Mouse (Mus musculus) CH12.LX (cell line): ENCODE data around the gene Tspan3.

Experiments
- BHLHE40 ChIP-seq: IDR thresholded peaks from 2 replicates; pipeline ENCODE4 v1.6.1; 2011; ENCODE audit warnings: mild to moderate bottlenecking, low read depth, low read length, improper control_type of control experiment
- CTCF ChIP-seq, 2 experiments: IDR thresholded peaks in 1 of 2; conservative IDR thresholded peaks in 1 of 2; 2 replicates each; pipeline ENCODE4 v1.5.1; 2011 to 2012; ENCODE audit warnings: low read depth in 2 of 2, low read length in 2 of 2, improper control_type of control experiment in 1 of 2, inconsistent platforms in 1 of 2, mild to moderate bottlenecking in 1 of 2, moderate library complexity in 1 of 2
- ELF1 ChIP-seq: IDR thresholded peaks from 2 replicates; pipeline ENCODE4 v1.6.1; 2014; ENCODE audit warnings: low read depth, mild to moderate bottlenecking, inconsistent platforms, low read length, improper control_type of control experiment
- EP300 ChIP-seq: IDR thresholded peaks from 2 replicates; pipeline ENCODE4 v1.6.1; 2011; ENCODE audit warnings: low read length, improper control_type of control experiment
- KAT2A ChIP-seq: IDR thresholded peaks from 2 replicates; pipeline ENCODE4 v1.6.1; 2012; ENCODE audit warnings: low read length, improper control_type of control experiment, inconsistent platforms; ENCODE audit not compliant: insufficient replicate concordance
- MAX ChIP-seq: IDR thresholded peaks from 2 replicates; pipeline ENCODE4 v1.6.1; 2011; ENCODE audit warnings: low read length, improper control_type of control experiment
- MEF2A ChIP-seq: IDR thresholded peaks from 2 replicates; pipeline ENCODE4 v1.6.1; 2014; ENCODE audit warnings: low read depth, mild to moderate bottlenecking, inconsistent platforms, low read length, improper control_type of control experiment, borderline replicate concordance
- PAX5 ChIP-seq: IDR thresholded peaks from 2 replicates; pipeline ENCODE4 v1.6.1; 2012; ENCODE audit warnings: low read length, inconsistent platforms, mixed read lengths
- POLR2A ChIP-seq: IDR thresholded peaks from 2 replicates; pipeline ENCODE4 v1.6.1; 2011; ENCODE audit warnings: low read depth, mild to moderate bottlenecking, improper control_type of control experiment, low read length
- TBP ChIP-seq: conservative IDR thresholded peaks from 2 replicates; pipeline ENCODE4 v1.6.1; 2011; ENCODE audit warnings: low read depth, low read length, improper control_type of control experiment
- UBTF ChIP-seq: IDR thresholded peaks from 2 replicates; pipeline ENCODE4 v1.6.1; 2012; ENCODE audit warnings: low read depth, mild to moderate bottlenecking, inconsistent platforms, low read length, improper control_type of control experiment, moderate library complexity
- ZC3H11A ChIP-seq: IDR thresholded peaks from 2 replicates; pipeline ENCODE4 v1.6.1; 2012; ENCODE audit warnings: low read depth, mild to moderate bottlenecking, inconsistent platforms, low read length, improper control_type of control experiment
- ZNF384 ChIP-seq: IDR thresholded peaks from 2 replicates; pipeline ENCODE4 v1.6.1; 2012; ENCODE audit warnings: low read depth, low read length, improper control_type of control experiment, inconsistent platforms

DNA sequence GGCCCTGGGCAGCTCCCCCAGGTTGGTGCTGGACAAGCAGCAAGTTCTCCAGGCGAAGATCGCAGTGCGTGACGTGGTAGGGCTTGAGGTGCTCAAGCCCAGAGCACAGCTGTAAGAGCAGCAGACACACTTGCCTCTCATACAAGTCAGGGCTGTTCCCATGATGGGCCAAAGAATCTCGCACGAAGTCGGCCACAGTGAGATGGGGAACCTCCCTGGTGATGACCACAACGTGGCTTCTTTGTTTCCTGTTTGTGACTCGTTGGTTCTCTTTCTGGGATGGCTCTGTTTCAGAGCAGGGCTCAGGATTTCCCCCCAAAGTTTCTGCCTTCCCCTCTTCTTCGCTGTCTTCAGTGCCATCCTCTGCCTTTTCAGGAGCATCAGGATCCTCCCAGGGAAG, 41.8 kb upstream of the Tspan3 start:
- TF ChIP-seq CTCF (conservative IDR thresholded peaks at IDR 0.05 in 1 of 2, IDR thresholded peaks at IDR 0.05 in 1 of 2; ENCODE audit: low read depth in 2 of 2, low read length in 2 of 2) (no peak), MEF2A (no peak), PAX5 (no peak), POLR2A (no peak), MAX (no peak), ZC3H11A (no peak), EP300 (peak; percentile 32; the same call in 1 of the 2 replicates), TBP (no peak), ELF1 (peak; percentile 27; the same call in 1 of the 2 replicates), BHLHE40 (no peak), ZNF384 (no peak), KAT2A (no peak), UBTF (no peak)
